Mouse (Mus musculus): ENCODE measurements at regions not wholly inside any gene's neighbourhood (a gene's known extent, or its start where the extent isn't known, plus 50 kb on each side); places are given as distances from the start of the nearest gene placed in this dataset.

GRCm38 (mm10) chr19:16075512-16076086 is 57.0 kb upstream of the Gnaq start:
- no peak for DNase-seq

- no peak for DNase-seq
Observed at GRCm38 (mm10) chr19:16075026-16075425, 57.6 kb upstream of the Gnaq start.

- no peak for DNase-seq
Observed at GRCm38 (mm10) chr19:16067314-16067713, 65.3 kb upstream of the Gnaq start.

- DNase-seq: no peak
Observed at GRCm38 (mm10) chr19:16064911-16065310, 67.7 kb upstream of the Gnaq start.

- DNase-seq: peak; percentile 89
Observed at GRCm38 (mm10) chr19:16063916-16064580, 68.6 kb upstream of the Gnaq start.

- DNase-seq: no peak
Observed at GRCm38 (mm10) chr19:16063533-16063915, 69.1 kb upstream of the Gnaq start.

- DNase-seq: no peak
Observed at GRCm38 (mm10) chr19:16061821-16062220, 70.8 kb upstream of the Gnaq start.

GRCm38 (mm10) chr19:16059026-16059425 is 73.6 kb upstream of the Gnaq start:
- DNase-seq: no peak

- DNase-seq: peak; percentile 27 to 42
Observed at GRCm38 (mm10) chr19:16050220-16051055, 65.6 kb upstream of the Cep78 start.

- no peak for DNase-seq
Observed at GRCm38 (mm10) chr19:16049646-16050045, 64.9 kb upstream of the Cep78 start.

GRCm38 (mm10) chr19:16046977-16047376 is 62.2 kb upstream of the Cep78 start:
- no peak for DNase-seq

- DNase-seq: no peak
Observed at GRCm38 (mm10) chr19:16045261-16045660, 60.5 kb upstream of the Cep78 start.

GRCm38 (mm10) chr19:16044169-16044568 is 59.4 kb upstream of the Cep78 start:
- no peak for DNase-seq

- no peak for DNase-seq
Observed at GRCm38 (mm10) chr19:16043007-16043406, 58.2 kb upstream of the Cep78 start.

- no peak for DNase-seq
Observed at GRCm38 (mm10) chr19:16041891-16042290, 57.1 kb upstream of the Cep78 start.

GRCm38 (mm10) chr19:16037806-16038205 is 53.0 kb upstream of the Cep78 start:
- no peak for DNase-seq

Data from cerebellum, postnatal 14 days (tissue).